In genomic region chr10:116562731-116563480, GRCm38 (mm10) we compare ENCODE assay signal across 23 mouse cellular contexts. TPM values are rescaled to one million over a fixed set of nuclear protein-coding genes. Genes with fewer than 3 reads are reported as not detected.
DNase-seq lines count a peak whose midpoint lies in the region; ATAC-seq and TF ChIP-seq lines count a peak whose summit lies in the region.
"Had no signal": no experiment of that assay in that cellular context is flagged by ENCODE, and none has a peak within 500 bp of the region (broad histone marks: within the 10 kb centered on the region; RNA-seq: fewer than 3 reads in every experiment).

No protein-coding gene starts in this region.

- TF ChIP-seq CTCF in spleen, adult 2 months (IDR thresholded peaks at IDR 0.05; ENCODE audit: extremely low read depth, insufficient read depth, insufficient read length, insufficient replicate concordance), result no peak
- TF ChIP-seq CTCF in ES-Bruce4 (IDR thresholded peaks at IDR 0.05; ENCODE audit: low read depth, low read length), result no peak
- no peak for TF ChIP-seq CTCF in kidney, adult 2 months (conservative IDR thresholded peaks at IDR 0.05; ENCODE audit: insufficient read depth, insufficient read length, low read depth, low read length)

- no peak for TF ChIP-seq POLR2A in spleen, adult 2 months (IDR thresholded peaks at IDR 0.05; ENCODE audit: low read depth, low read length)
- TF ChIP-seq POLR2A in ES-Bruce4 (IDR thresholded peaks at IDR 0.05; ENCODE audit: insufficient read depth, low read length), result no peak
- no peak for TF ChIP-seq POLR2A in kidney, adult 2 months (IDR thresholded peaks at IDR 0.05; ENCODE audit: low read depth, low read length)

- ATAC-seq in granulocyte monocyte progenitor cell, adult 5-6 weeks (replicated peaks; ENCODE audit: poor library complexity, severe bottlenecking), result peak; percentile 20; the same call in 1 of the 2 replicates
- ATAC-seq: hindbrain, embryonic 16.5 days; intestine, embryonic 15.5 days; midbrain, embryonic 13.5 days had no signal

- peak overlapping the region; percentile 40; the same call in 1 of the 2 replicates for H3K9ac ChIP-seq in ES-Bruce4 (ENCODE audit: low read depth, poor library complexity, severe bottlenecking)
- H3K9ac ChIP-seq: embryonic facial prominence, embryonic 12.5 days; heart, embryonic 13.5 days; intestine, embryonic 15.5 days; limb, embryonic 13.5 days; midbrain, embryonic 13.5 days; neural tube, embryonic 13.5 days had no signal

- H3K9me3 ChIP-seq in ES-Bruce4 (replicated peaks; ENCODE audit: control insufficient read depth, insufficient read depth, low read length, poor library complexity, severe bottlenecking), result no peaks in the 10 kb centered on the region
- H3K9me3 ChIP-seq: embryonic facial prominence, embryonic 12.5 days; heart, embryonic 13.5 days; intestine, embryonic 15.5 days; midbrain, embryonic 13.5 days; neural tube, embryonic 13.5 days had no signal

- no peak for TF ChIP-seq EP300 in ES-Bruce4 (IDR thresholded peaks at IDR 0.05; ENCODE audit: insufficient read depth, low read depth, low read length)

- no peaks in the 10 kb centered on the region for H3K27me3 ChIP-seq in spleen, adult 2 months (ENCODE audit: control insufficient read depth, insufficient read depth, low read length)
- no peaks in the 10 kb centered on the region for H3K27me3 ChIP-seq in ES-Bruce4 (ENCODE audit: control insufficient read depth, insufficient read depth, low read length, poor library complexity, severe bottlenecking)
- no peaks in the 10 kb centered on the region for H3K27me3 ChIP-seq in kidney, adult 2 months (replicated peaks; ENCODE audit: control insufficient read depth, insufficient read depth, low read length)
- H3K27me3 ChIP-seq: embryonic facial prominence, embryonic 12.5 days; heart, embryonic 13.5 days; intestine, embryonic 15.5 days; limb, embryonic 13.5 days; midbrain, embryonic 13.5 days; neural tube, embryonic 13.5 days had no signal

- H3K4me1 ChIP-seq in spleen, adult 2 months (ENCODE audit: control insufficient read depth, insufficient read depth, insufficient read length), result peaks cover 22% of the 10 kb centered on the region
- H3K4me1 ChIP-seq in ES-Bruce4 (ENCODE audit: control insufficient read depth, insufficient read depth, low read length), result peaks cover 5% of the 10 kb centered on the region
- peaks cover 6% of the 10 kb centered on the region for H3K4me1 ChIP-seq in kidney, adult 2 months (ENCODE audit: control insufficient read depth, insufficient read depth, low read length)
- H3K4me1 ChIP-seq: intestine, embryonic 15.5 days had no signal

- peak overlapping the region; percentile 73; the same call in 1 of the 2 replicates for H3K27ac ChIP-seq in spleen, adult 2 months (ENCODE audit: insufficient read depth, low read length)
- H3K27ac ChIP-seq in ES-Bruce4 (ENCODE audit: insufficient read depth, low read length), result peak overlapping the region; percentile 93
- no peak overlapping the region for H3K27ac ChIP-seq in kidney, adult 2 months (ENCODE audit: insufficient read depth, low read depth, low read length)
- H3K27ac ChIP-seq: embryonic facial prominence, embryonic 12.5 days; heart, embryonic 13.5 days; intestine, embryonic 15.5 days; limb, embryonic 13.5 days; macrophage; midbrain, embryonic 13.5 days; neural tube, embryonic 13.5 days had no signal

- no peak overlapping the region for H3K4me3 ChIP-seq in spleen, adult 2 months (ENCODE audit: extremely low read depth, insufficient read depth, insufficient read length)
- peak overlapping the region; percentile 14; the same call in 1 of the 2 replicates for H3K4me3 ChIP-seq in ES-Bruce4 (ENCODE audit: low read depth, low read length)
- no peak overlapping the region for H3K4me3 ChIP-seq in kidney, adult 2 months (ENCODE audit: insufficient read depth, low read depth, low read length)
- H3K4me3 ChIP-seq: embryonic facial prominence, embryonic 12.5 days; heart, embryonic 13.5 days; intestine, embryonic 15.5 days; limb, embryonic 13.5 days; midbrain, embryonic 13.5 days; neural tube, embryonic 13.5 days had no signal

- DNase-seq in spleen, adult 2 months (ENCODE audit: low read depth in 1 of 2, low spot score in 2 of 2), result no peak
- no peak for DNase-seq in spleen, postnatal 10 days (ENCODE audit: low spot score in 2 of 2)
- DNase-seq in B cell, adult 2 months, result peak; percentile 40 to 48
- DNase-seq in adrenal gland, adult 8-10 months, result no peak
- no peak for DNase-seq in kidney, adult 2 months
- DNase-seq: adrenal gland, postnatal 14 days; cerebellum, adult 11 months; cerebellum, adult 9-10 months; cerebellum, postnatal 36 days; embryo, embryonic 11 days; kidney, adult 9 months; kidney, postnatal 10 days; thymus, postnatal 25 days had no signal

- WGBS in spleen, adult 2 months, result 66% methylated on average over 4 of the region's 4 CpGs
- 77% methylated on average over 4 of the region's 4 CpGs for WGBS in kidney, adult 2 months

- H3K36me3 ChIP-seq in spleen, adult 2 months (ENCODE audit: control insufficient read depth, insufficient read depth, low read length), result no peaks in the 10 kb centered on the region
- H3K36me3 ChIP-seq in ES-Bruce4 (ENCODE audit: control insufficient read depth, insufficient read depth, low read length, poor library complexity, severe bottlenecking), result no peaks in the 10 kb centered on the region
- no peaks in the 10 kb centered on the region for H3K36me3 ChIP-seq in kidney, adult 2 months (ENCODE audit: control insufficient read depth, insufficient read depth, low read length)
- H3K36me3 ChIP-seq: embryonic facial prominence, embryonic 12.5 days; heart, embryonic 13.5 days; intestine, embryonic 15.5 days; midbrain, embryonic 13.5 days; neural tube, embryonic 13.5 days had no signal

RNA-seq across cellular contexts. Expression of gene Cnot2, which starts 18.4 kb away (rescaled TPM):
- 23.9 and 25.6 TPM in 2 replicates for polyA plus RNA-seq in spleen, adult 2 months (2012; rRNA removed)
- polyA plus RNA-seq in ES-Bruce4 (2011; ENCODE audit: insufficient read depth, insufficient read length, low read depth, missing spikeins), result 123 and 126 TPM in 2 replicates
- 83.5 and 98.9 TPM in 2 replicates for total RNA-seq in granulocyte monocyte progenitor cell, adult 5-6 weeks (2014; fragmentation: Nextera tagmentation)
- total RNA-seq in granulocyte monocyte progenitor cell, adult 5-6 weeks (2017), result 108 and 117 TPM in 2 replicates
- 10 to 100 TPM; 57.5 to 91.3 (median 78.9) TPM for total RNA-seq in adrenal gland, adult 8-10 months (2022)
- 29.6 and 32.5 TPM in 2 replicates for polyA plus RNA-seq in kidney, adult 2 months (2012; rRNA removed)

Comparison
In these comparisons a context has a peak if more than half of its experiments do, and no peak if none do; other contexts are left out.
1. DNase-seq: peak in B cell, adult 2 months (2 of 2); none in spleen, adult 2 months (0 of 2), spleen, postnatal 10 days (0 of 2), adrenal gland, adult 8-10 months (single experiment) and kidney, adult 2 months (single experiment).